In the genomic region with DNA sequence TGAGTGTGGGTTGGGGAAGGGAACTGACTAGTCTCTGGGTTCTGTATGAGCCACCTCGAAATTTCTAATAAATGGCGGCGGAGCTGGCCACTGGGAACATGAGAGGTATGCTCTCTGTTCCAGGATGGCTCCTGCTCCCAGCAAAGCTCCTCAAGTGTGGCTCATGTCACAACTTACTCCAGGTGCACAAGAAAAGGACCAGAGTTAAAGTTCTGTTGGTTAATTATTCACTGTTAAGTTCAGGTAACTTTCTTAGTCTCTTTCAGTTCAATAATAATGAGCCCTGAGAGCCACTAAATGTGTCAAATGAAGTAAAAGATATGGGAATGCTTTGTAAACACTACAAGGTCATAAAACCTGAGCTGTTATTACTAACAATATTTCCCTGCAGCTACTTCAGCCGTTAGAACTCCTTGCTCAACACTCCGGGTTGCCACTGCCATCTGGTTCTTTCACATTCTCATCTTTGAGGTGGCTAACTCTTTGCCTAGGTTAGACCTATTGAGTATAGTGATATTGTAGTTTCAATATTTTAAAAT, we compare ENCODE assay signal across 22 mouse cellular contexts.
DNase-seq lines count a peak whose midpoint lies in the region; ATAC-seq and TF ChIP-seq lines count a peak whose summit lies in the region.
"Had no signal": no experiment of that assay in that cellular context is flagged by ENCODE, and none has a peak within 500 bp of the region (broad histone marks: within the 10 kb centered on the region; RNA-seq: fewer than 3 reads in every experiment).

No protein-coding gene starts in this region.

- H3K4me3 ChIP-seq in intestine, embryonic 15.5 days (replicated peaks): no peak overlapping the region
- no peak overlapping the region for H3K4me3 ChIP-seq in intestine, postnatal 0 days (ENCODE audit: low read depth, low read length)
- H3K4me3 ChIP-seq in stomach, embryonic 15.5 days (replicated peaks): no peak overlapping the region
- no peak overlapping the region for H3K4me3 ChIP-seq in stomach, postnatal 0 days (ENCODE audit: low read depth, low read length)
- H3K4me3 ChIP-seq: embryonic facial prominence, embryonic 13.5 days; embryonic facial prominence, embryonic 15.5 days; erythroblast, embryonic 14.5 days; forebrain, embryonic 10.5 days; forebrain, embryonic 12.5 days had no signal

- H3K27ac ChIP-seq in intestine, embryonic 15.5 days: no peak overlapping the region
- no peak overlapping the region for H3K27ac ChIP-seq in intestine, postnatal 0 days (ENCODE audit: low read depth, low read length)
- H3K27ac ChIP-seq in stomach, embryonic 15.5 days: no peak overlapping the region
- H3K27ac ChIP-seq in stomach, postnatal 0 days (replicated peaks): no peak overlapping the region
- H3K27ac ChIP-seq: embryonic facial prominence, embryonic 13.5 days; embryonic facial prominence, embryonic 15.5 days; forebrain, embryonic 10.5 days; forebrain, embryonic 12.5 days had no signal

- no peak overlapping the region for H3K4me2 ChIP-seq in intestine, embryonic 15.5 days (replicated peaks)
- H3K4me2 ChIP-seq in intestine, postnatal 0 days (replicated peaks; ENCODE audit: low read depth): no peak overlapping the region
- H3K4me2 ChIP-seq in stomach, embryonic 15.5 days: no peak overlapping the region
- H3K4me2 ChIP-seq in stomach, postnatal 0 days (replicated peaks; ENCODE audit: low read depth): no peak overlapping the region
- H3K4me2 ChIP-seq: embryonic facial prominence, embryonic 13.5 days; embryonic facial prominence, embryonic 15.5 days; forebrain, embryonic 12.5 days had no signal

- no peak for TF ChIP-seq CTCF in intestine, postnatal 0 days (IDR thresholded peaks at IDR 0.05; ENCODE audit: low read depth)
- TF ChIP-seq CTCF in stomach, postnatal 0 days (IDR thresholded peaks at IDR 0.05; ENCODE audit: low read depth): no peak

- H3K4me1 ChIP-seq in intestine, embryonic 15.5 days (replicated peaks): 0 out of 2 replicates have a peak, but pooled peaks cover 5% of the 10 kb centered on the region
- no peaks in the 10 kb centered on the region for H3K4me1 ChIP-seq in intestine, postnatal 0 days (replicated peaks; ENCODE audit: control insufficient read depth, insufficient read depth, low read length)
- no peaks in the 10 kb centered on the region; the same call in 1 of the 2 replicates for H3K4me1 ChIP-seq in stomach, embryonic 15.5 days
- peaks cover 3% of the 10 kb centered on the region; the same call in 1 of the 2 replicates for H3K4me1 ChIP-seq in stomach, postnatal 0 days (replicated peaks; ENCODE audit: control insufficient read depth, insufficient read depth)
- H3K4me1 ChIP-seq: forebrain, embryonic 12.5 days had no signal

- no peaks in the 10 kb centered on the region for H3K9me3 ChIP-seq in intestine, embryonic 15.5 days
- no peaks in the 10 kb centered on the region for H3K9me3 ChIP-seq in intestine, postnatal 0 days (ENCODE audit: control insufficient read depth)
- no peaks in the 10 kb centered on the region for H3K9me3 ChIP-seq in stomach, embryonic 15.5 days
- no peaks in the 10 kb centered on the region for H3K9me3 ChIP-seq in stomach, postnatal 0 days (ENCODE audit: control insufficient read depth, low read length)
- H3K9me3 ChIP-seq: embryonic facial prominence, embryonic 13.5 days; embryonic facial prominence, embryonic 15.5 days; forebrain, embryonic 10.5 days; forebrain, embryonic 12.5 days had no signal

- H3K9ac ChIP-seq in intestine, embryonic 15.5 days: no peak overlapping the region
- no peak overlapping the region for H3K9ac ChIP-seq in intestine, postnatal 0 days (ENCODE audit: low read depth, low read length)
- H3K9ac ChIP-seq in stomach, embryonic 15.5 days: no peak overlapping the region
- H3K9ac ChIP-seq in stomach, postnatal 0 days (ENCODE audit: low read length): no peak overlapping the region
- H3K9ac ChIP-seq: embryonic facial prominence, embryonic 13.5 days; embryonic facial prominence, embryonic 15.5 days; forebrain, embryonic 12.5 days had no signal

- no peak for TF ChIP-seq EP300 in stomach, postnatal 0 days (optimal IDR thresholded peaks at IDR 0.05)

- WGBS in intestine, embryonic 15.5 days: 47% methylated on average over 5 of the region's 5 CpGs
- WGBS in intestine, postnatal 0 days: 45% methylated on average over 5 of the region's 5 CpGs
- 71% methylated on average over 5 of the region's 5 CpGs for WGBS in stomach, embryonic 15.5 days
- WGBS in stomach, postnatal 0 days: 68% methylated on average over 5 of the region's 5 CpGs

- H3K27me3 ChIP-seq in intestine, embryonic 15.5 days (replicated peaks): no peaks in the 10 kb centered on the region
- H3K27me3 ChIP-seq in intestine, postnatal 0 days (replicated peaks; ENCODE audit: control insufficient read depth, insufficient read depth, low read length): no peaks in the 10 kb centered on the region
- no peaks in the 10 kb centered on the region for H3K27me3 ChIP-seq in stomach, embryonic 15.5 days (replicated peaks)
- no peaks in the 10 kb centered on the region for H3K27me3 ChIP-seq in stomach, postnatal 0 days (ENCODE audit: control insufficient read depth, insufficient read depth, low read length)
- H3K27me3 ChIP-seq: embryonic facial prominence, embryonic 13.5 days; embryonic facial prominence, embryonic 15.5 days; forebrain, embryonic 12.5 days had no signal

- peak; percentile 75 for ATAC-seq in intestine, embryonic 15.5 days
- ATAC-seq in intestine, postnatal 0 days: no peak
- ATAC-seq in stomach, embryonic 15.5 days (ENCODE audit: insufficient read depth, low FRiP score, low read depth): peak; percentile 18; the same call in 1 of the 2 replicates
- no peak for ATAC-seq in stomach, postnatal 0 days (ENCODE audit: low FRiP score, low TSS enrichment)
- ATAC-seq: forebrain, embryonic 14.5 days; forebrain, embryonic 16.5 days had no signal

- no peak for DNase-seq in stomach, postnatal 0 days (ENCODE audit: low spot score)
- DNase-seq in ovary, postnatal 36 days (ENCODE audit: low spot score): no peak
- DNase-seq: adrenal gland, adult 2 months; adrenal gland, postnatal 10 days; adrenal gland, postnatal 25 days; cerebellum, adult 11 months; cerebellum, adult 18-20 months; cerebellum, adult 8-10 months; cerebellum, adult 9-11 months; cerebellum, postnatal 14 days; cerebellum, postnatal 36 days; embryo, embryonic 11 days had no signal

- H3K36me3 ChIP-seq in intestine, embryonic 15.5 days: no peaks in the 10 kb centered on the region
- H3K36me3 ChIP-seq in intestine, postnatal 0 days (ENCODE audit: control insufficient read depth, insufficient read depth): no peaks in the 10 kb centered on the region
- no peaks in the 10 kb centered on the region for H3K36me3 ChIP-seq in stomach, embryonic 15.5 days
- no peaks in the 10 kb centered on the region for H3K36me3 ChIP-seq in stomach, postnatal 0 days (ENCODE audit: control insufficient read depth, insufficient read depth, low read length)
- H3K36me3 ChIP-seq: embryonic facial prominence, embryonic 13.5 days; embryonic facial prominence, embryonic 15.5 days; forebrain, embryonic 10.5 days; forebrain, embryonic 12.5 days had no signal

Comparison
In these comparisons a context has a peak if more than half of its experiments do, and no peak if none do; other contexts are left out.
1. ATAC-seq: peak in intestine, embryonic 15.5 days (single experiment) and stomach, embryonic 15.5 days (single experiment); none in intestine, postnatal 0 days (single experiment) and stomach, postnatal 0 days (single experiment).